ENCODE assay signal across 17 mouse cellular contexts in genomic region chr6:108217987-108218386, GRCm38 (mm10).
"Had no signal": no experiment of that assay in that cellular context is flagged by ENCODE, and none has a peak within 500 bp of the region (broad histone marks: within the 10 kb centered on the region; RNA-seq: fewer than 3 reads in every experiment).

No protein-coding gene starts in this region.

- DNase-seq: layer of hippocampus, adult 9-11 months; layer of hippocampus, postnatal 36 days; lung, embryonic 14.5 days; lung, postnatal 14 days; retina, postnatal 1 day; right cerebral cortex, postnatal 4 days; thymus, adult 2 months; thymus, postnatal 25 days had no signal

- ATAC-seq: intestine, embryonic 16.5 days; liver, embryonic 12.5 days; midbrain, embryonic 15.5 days had no signal

- H3K4me1 ChIP-seq: stomach, embryonic 15.5 days had no signal

- H3K27me3 ChIP-seq: limb, embryonic 15.5 days; liver, embryonic 12.5 days; megakaryocyte, embryonic 14.5 days; midbrain, embryonic 15.5 days; neural tube, embryonic 13.5 days; stomach, embryonic 15.5 days had no signal

- H3K4me3 ChIP-seq: limb, embryonic 15.5 days; liver, embryonic 12.5 days; megakaryocyte, embryonic 14.5 days; midbrain, embryonic 15.5 days; neural tube, embryonic 13.5 days; stomach, embryonic 15.5 days had no signal

- H3K27ac ChIP-seq: limb, embryonic 15.5 days; liver, embryonic 12.5 days; macrophage; midbrain, embryonic 15.5 days; neural tube, embryonic 13.5 days; stomach, embryonic 15.5 days had no signal

- H3K9ac ChIP-seq: limb, embryonic 15.5 days; liver, embryonic 12.5 days; lung, embryonic 14.5 days; midbrain, embryonic 15.5 days; neural tube, embryonic 13.5 days; stomach, embryonic 15.5 days had no signal

- H3K9me3 ChIP-seq: limb, embryonic 15.5 days; liver, embryonic 12.5 days; megakaryocyte, embryonic 14.5 days; midbrain, embryonic 15.5 days; neural tube, embryonic 13.5 days; stomach, embryonic 15.5 days had no signal

- H3K36me3 ChIP-seq: limb, embryonic 15.5 days; midbrain, embryonic 15.5 days; neural tube, embryonic 13.5 days; stomach, embryonic 15.5 days had no signal

- H3K4me2 ChIP-seq: limb, embryonic 15.5 days; liver, embryonic 12.5 days; lung, embryonic 14.5 days; midbrain, embryonic 11.5 days; midbrain, embryonic 15.5 days; neural tube, embryonic 13.5 days; stomach, embryonic 15.5 days had no signal
